Mouse (Mus musculus) forebrain, embryonic 11.5 days (tissue): Measurements from ENCODE around the gene Cd47. TPM values are rescaled to one million over a fixed set of nuclear protein-coding genes. Genes with fewer than 3 reads are reported as not detected.
"Not testable (repeated sequence)": the region's sequence is repeated elsewhere in the genome, so short reads cannot be mapped to it uniquely, and the experiment has no call there.

Experiments
- ATAC-seq: fragments of 200-750 bp; cut with Nextera tagmentation; replicated peaks from 2 replicates; pipeline ENCODE4 v1.8.0; 2017; ENCODE audit warnings: moderate TSS enrichment; ENCODE audit not compliant: low FRiP score
- DNase-seq: peaks from one replicate; pipeline ENCODE4 v3.0.0-alpha.2; 2017; ENCODE audit warnings: low spot score
- H3K27ac ChIP-seq: fragments of 300-500 bp; sonication (generic); 2 replicates; pipeline ENCODE4 v1.5.1; 2014; ENCODE audit warnings: low read depth, low read length
- H3K27me3 ChIP-seq: fragments of 300-500 bp; sonication (generic); 2 replicates; pipeline ENCODE4 v1.6.1; 2014; ENCODE audit warnings: mild to moderate bottlenecking, low read length, mixed read lengths; ENCODE audit not compliant: control insufficient read depth, insufficient read depth
- H3K36me3 ChIP-seq: fragments of 300-500 bp; sonication (generic); 2 replicates; pipeline ENCODE4 v1.6.1; 2014; ENCODE audit warnings: mild to moderate bottlenecking, low read length, moderate library complexity, mixed read lengths; ENCODE audit not compliant: control insufficient read depth, insufficient read depth
- H3K4me1 ChIP-seq: fragments of 300-500 bp; sonication (generic); replicated peaks from 2 replicates; pipeline ENCODE4 v1.6.1; 2014; ENCODE audit warnings: low read length, mixed read lengths; ENCODE audit not compliant: control insufficient read depth, insufficient read depth
- H3K4me2 ChIP-seq: fragments of 300-500 bp; sonication (generic); 2 replicates; pipeline ENCODE4 v1.6.1; 2014; ENCODE audit warnings: low read depth, mild to moderate bottlenecking, low read length, moderate library complexity, mixed read lengths; ENCODE audit not compliant: severe bottlenecking
- H3K4me3 ChIP-seq: fragments of 300-500 bp; sonication (generic); 2 replicates; pipeline ENCODE4 v1.5.1; 2014; ENCODE audit warnings: low read depth, low read length
- H3K9ac ChIP-seq: fragments of 300-500 bp; sonication (generic); 2 replicates; pipeline ENCODE4 v1.6.1; 2014; ENCODE audit warnings: low read length
- H3K9me3 ChIP-seq: fragments of 300-500 bp; sonication (generic); 2 replicates; pipeline ENCODE4 v1.6.1; 2016; ENCODE audit warnings: low read length, mixed read lengths; ENCODE audit not compliant: control insufficient read depth
- WGBS: fragments of 180-500 bp; shearing (Covaris S2); extraction: QIAGEN DNeasy Blood & Tissue Kit; methylation state at CpG from one replicate; pipeline ENCODE4 v1.1.7; 2014; 5-methylcytosine and 5-hydroxymethylcytosine counted together
- polyA plus RNA-seq: library from polyadenylated mRNA; unstranded; fragments of >200 nt; fragmentation: Nextera tagmentation; extraction: Ambion mirVana; gene quantifications from 2 replicates; pipeline ENCODE4 v1.2.1, GENCODE M21; 2014

Cd47 gene
- polyA plus RNA-seq, 1 experiment from 2014 or later: 47.6 TPM

GRCm38 (mm10) chr16:49811897-49812296, 11.6 kb downstream of the Cd47 start:
- Histone ChIP-seq H3K36me3 (no peaks in the 10 kb centered on the region), H3K27ac (no peak overlapping the region), H3K27me3 (no peaks in the 10 kb centered on the region), H3K4me2 (no peak overlapping the region), H3K4me3 (no peak overlapping the region), H3K9ac (no peak overlapping the region), H3K4me1 (no peaks in the 10 kb centered on the region), H3K9me3 (no peaks in the 10 kb centered on the region)
- DNase-seq (no peak), ATAC-seq (no peak)
- 84% methylated on average over 2 of the region's 2 CpGs for WGBS

GRCm38 (mm10) chr16:49812821-49813616, 12.7 kb downstream of the Cd47 start:
- H3K27ac ChIP-seq: no peak overlapping the region
- DNase-seq (no peak), ATAC-seq (no peak)
- H3K4me3 ChIP-seq: no peak overlapping the region
- no peaks in the 10 kb centered on the region for H3K27me3 ChIP-seq
- no peak overlapping the region for H3K9ac ChIP-seq
- H3K4me2 ChIP-seq: no peak overlapping the region
- no peaks in the 10 kb centered on the region for H3K36me3 ChIP-seq
- WGBS: 63% methylated on average over 10 of the region's 10 CpGs
- H3K9me3 ChIP-seq: no peaks in the 10 kb centered on the region
- no peaks in the 10 kb centered on the region for H3K4me1 ChIP-seq

- 73% methylated on average over 4 of the region's 4 CpGs for WGBS
- DNase-seq (no peak), ATAC-seq (no peak)
- no peak overlapping the region for H3K4me3 ChIP-seq
- no peaks in the 10 kb centered on the region for H3K36me3 ChIP-seq
- H3K9ac ChIP-seq: no peak overlapping the region
- H3K27me3 ChIP-seq: no peaks in the 10 kb centered on the region
- no peaks in the 10 kb centered on the region for H3K4me1 ChIP-seq
- H3K9me3 ChIP-seq: no peaks in the 10 kb centered on the region
- H3K4me2 ChIP-seq: no peak overlapping the region
- no peak overlapping the region for H3K27ac ChIP-seq
These were observed 14.1 kb downstream of the Cd47 start for GRCm38 (mm10) chr16:49814419-49814818.

GRCm38 (mm10) chr16:49816889-49817288, 16.6 kb downstream of the Cd47 start:
- Histone ChIP-seq H3K36me3 (no peaks in the 10 kb centered on the region), H3K4me1 (no peaks in the 10 kb centered on the region), H3K27me3 (no peaks in the 10 kb centered on the region), H3K9ac (no peak overlapping the region), H3K4me2 (no peak overlapping the region), H3K9me3 (no peaks in the 10 kb centered on the region), H3K4me3 (no peak overlapping the region), H3K27ac (no peak overlapping the region)
- ATAC-seq (no peak), DNase-seq (no peak)
- 89% methylated on average over 3 of the region's 3 CpGs for WGBS

GRCm38 (mm10) chr16:49818146-49818545, 17.8 kb downstream of the Cd47 start:
- no peak for DNase-seq
- 80% methylated on average over 5 of the region's 5 CpGs for WGBS
- no peaks in the 10 kb centered on the region for H3K4me1 ChIP-seq
- H3K9me3 ChIP-seq: no peaks in the 10 kb centered on the region
- H3K27me3 ChIP-seq: no peaks in the 10 kb centered on the region
- no peak for ATAC-seq
- no peaks in the 10 kb centered on the region for H3K36me3 ChIP-seq
- no peak overlapping the region for H3K9ac ChIP-seq
- H3K4me2 ChIP-seq: no peak overlapping the region
- H3K4me3 ChIP-seq: no peak overlapping the region
- no peak overlapping the region for H3K27ac ChIP-seq

GRCm38 (mm10) chr16:49818627-49819026, 18.3 kb downstream of the Cd47 start:
- H3K4me3 ChIP-seq: no peak overlapping the region
- WGBS: 87% methylated on average over 6 of the region's 6 CpGs
- no peaks in the 10 kb centered on the region for H3K36me3 ChIP-seq
- no peak overlapping the region for H3K9ac ChIP-seq
- ATAC-seq (no peak), DNase-seq (no peak)
- H3K27me3 ChIP-seq: no peaks in the 10 kb centered on the region
- no peaks in the 10 kb centered on the region for H3K9me3 ChIP-seq
- H3K27ac ChIP-seq: no peak overlapping the region
- no peaks in the 10 kb centered on the region for H3K4me1 ChIP-seq
- no peak overlapping the region for H3K4me2 ChIP-seq

GRCm38 (mm10) chr16:49819494-49819893, 19.2 kb downstream of the Cd47 start:
- Histone ChIP-seq H3K27me3 (no peaks in the 10 kb centered on the region), H3K4me3 (no peak overlapping the region), H3K4me1 (no peaks in the 10 kb centered on the region), H3K4me2 (no peak overlapping the region), H3K9me3 (no peaks in the 10 kb centered on the region), H3K27ac (no peak overlapping the region), H3K36me3 (no peaks in the 10 kb centered on the region), H3K9ac (no peak overlapping the region)
- ATAC-seq (no peak), DNase-seq (no peak)
- WGBS: 91% methylated on average over 3 of the region's 3 CpGs

- not testable (repeated sequence) for H3K4me2 ChIP-seq, H3K4me1 ChIP-seq, DNase-seq, H3K9me3 ChIP-seq, H3K9ac ChIP-seq, H3K4me3 ChIP-seq, H3K27me3 ChIP-seq, H3K36me3 ChIP-seq, H3K27ac ChIP-seq, ATAC-seq
- whole genome bisulfite sequencing: 92% methylated on average over 3 of the region's 3 CpGs
These were observed 30.6 kb downstream of the Cd47 start for GRCm38 (mm10) chr16:49830911-49831310.

- ATAC-seq: no peak
- Histone ChIP-seq H3K4me1 (no peaks in the 10 kb centered on the region), H3K27me3 (no peaks in the 10 kb centered on the region), H3K4me3 (no peak overlapping the region), H3K9ac (no peak overlapping the region), H3K27ac (no peak overlapping the region), H3K36me3 (no peaks in the 10 kb centered on the region), H3K4me2 (no peak overlapping the region), H3K9me3 (no peaks in the 10 kb centered on the region)
- WGBS: 76% methylated on average over 3 of the region's 3 CpGs
- no peak for DNase-seq
These were observed 32.0 kb downstream of the Cd47 start for GRCm38 (mm10) chr16:49832339-49832738.
